Mouse (Mus musculus): Measurements from ENCODE around the gene Hmga1b.
"Not testable (repeated sequence)": the region's sequence is repeated elsewhere in the genome, so short reads cannot be mapped to it uniquely, and the experiment has no call there.

Hmga1b gene

DNA sequence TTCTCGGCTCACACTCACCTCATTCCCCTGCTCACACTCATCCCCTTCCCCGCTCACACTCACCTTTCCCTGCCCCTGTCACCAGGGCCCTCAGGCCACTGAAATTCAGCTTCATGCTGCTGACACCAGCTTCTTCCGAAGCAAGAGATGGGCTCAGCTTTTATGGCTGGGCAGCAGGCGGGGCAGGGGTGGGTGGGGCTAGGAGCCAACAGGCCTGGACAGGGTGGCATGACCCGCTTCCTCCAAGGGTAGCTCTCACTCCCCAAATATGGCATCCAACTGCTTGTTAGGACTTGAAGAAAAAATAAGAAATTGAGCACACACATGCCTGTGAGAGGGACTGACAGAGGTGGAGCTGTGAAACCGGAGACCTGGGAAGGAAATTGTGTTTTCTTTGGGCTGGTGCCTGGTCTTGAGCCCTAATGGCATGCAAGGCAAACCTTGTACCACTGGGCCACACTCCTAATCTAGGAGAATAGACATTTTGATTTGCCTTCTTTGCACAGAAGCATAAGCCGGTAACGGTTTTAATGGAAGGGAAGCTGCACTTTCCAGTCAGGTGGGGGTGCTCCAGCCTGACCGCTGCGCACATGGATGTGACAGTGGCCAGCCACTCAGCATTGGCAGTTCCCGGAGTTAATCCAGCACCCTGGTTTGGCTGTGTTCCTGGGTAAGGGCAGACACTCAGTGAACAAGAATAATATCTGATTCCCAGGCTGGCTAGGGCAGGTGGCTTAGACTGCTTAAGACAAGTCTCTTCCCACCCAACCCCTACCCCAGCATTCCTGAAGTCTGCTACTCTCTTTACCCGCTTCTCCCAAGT lies 30.5 kb upstream of the Hmga1b start, which contains the start of gene Cbr2:
Cbr2 (minus strand) TSS at position 257 of the 823 bp plus-strand sequence.
- no peak for DNase-seq

DNA sequence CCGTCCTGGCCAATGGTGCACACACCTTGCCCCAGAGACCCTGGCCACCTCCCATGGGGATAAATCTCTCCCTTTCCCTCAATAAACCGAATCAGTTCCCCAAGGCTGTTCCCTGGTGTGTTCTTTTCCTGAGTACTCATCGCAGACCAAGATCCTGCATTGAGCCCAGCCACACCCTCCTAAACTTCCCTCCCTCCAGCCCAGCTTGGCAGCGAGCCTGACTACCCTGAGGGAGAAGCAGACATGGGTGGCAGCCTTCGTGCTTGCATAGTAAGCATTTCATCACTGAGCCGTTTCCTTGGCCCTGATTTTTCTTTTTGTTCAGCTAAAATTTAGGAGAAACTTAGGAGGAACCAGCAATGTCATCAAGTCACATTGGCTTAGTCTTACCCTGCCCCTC lies 29.1 kb upstream of the Hmga1b start:
- DNase-seq, result peak; percentile 9 to 21

DNA sequence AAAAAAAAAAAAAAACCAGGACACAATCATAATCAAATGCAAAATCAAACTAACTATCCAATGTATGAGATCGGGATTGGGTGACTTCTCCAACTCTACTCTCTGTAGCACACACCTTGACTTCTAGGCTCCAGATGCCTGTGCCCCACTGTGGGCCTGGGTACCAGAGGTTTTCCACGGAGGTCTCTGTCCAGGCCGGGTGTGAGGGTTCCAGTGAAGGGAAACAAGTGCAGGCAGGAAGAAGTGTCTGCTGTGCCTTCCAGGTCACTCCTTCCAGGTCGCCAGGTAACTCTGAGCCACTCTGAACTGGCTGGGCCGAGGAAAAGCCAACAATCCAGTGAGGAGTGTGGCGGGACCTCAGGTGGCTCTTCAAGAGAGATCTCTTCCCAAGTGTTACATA lies 26.2 kb upstream of the Hmga1b start:
- DNase-seq, result no peak

DNA sequence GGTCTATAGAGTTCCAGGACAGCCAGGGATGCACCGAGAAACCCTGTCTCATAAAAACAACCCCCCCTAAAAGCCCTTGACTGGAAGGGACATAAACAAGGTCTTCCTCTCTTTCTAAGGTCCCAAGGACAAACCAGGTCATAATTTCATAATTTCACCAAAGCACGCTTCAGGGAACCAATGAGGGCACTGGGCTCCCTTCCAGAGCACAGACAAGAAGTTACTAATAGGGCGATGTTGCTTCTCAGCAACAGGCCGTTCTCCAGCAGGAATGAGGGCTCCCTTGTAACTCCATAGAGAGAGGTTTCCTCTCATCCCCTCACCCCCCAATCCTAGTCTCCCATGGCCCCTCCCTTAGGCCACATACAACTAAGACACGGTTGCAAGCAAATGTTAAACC lies 21.6 kb upstream of the Hmga1b start:
- no peak for DNase-seq

DNA sequence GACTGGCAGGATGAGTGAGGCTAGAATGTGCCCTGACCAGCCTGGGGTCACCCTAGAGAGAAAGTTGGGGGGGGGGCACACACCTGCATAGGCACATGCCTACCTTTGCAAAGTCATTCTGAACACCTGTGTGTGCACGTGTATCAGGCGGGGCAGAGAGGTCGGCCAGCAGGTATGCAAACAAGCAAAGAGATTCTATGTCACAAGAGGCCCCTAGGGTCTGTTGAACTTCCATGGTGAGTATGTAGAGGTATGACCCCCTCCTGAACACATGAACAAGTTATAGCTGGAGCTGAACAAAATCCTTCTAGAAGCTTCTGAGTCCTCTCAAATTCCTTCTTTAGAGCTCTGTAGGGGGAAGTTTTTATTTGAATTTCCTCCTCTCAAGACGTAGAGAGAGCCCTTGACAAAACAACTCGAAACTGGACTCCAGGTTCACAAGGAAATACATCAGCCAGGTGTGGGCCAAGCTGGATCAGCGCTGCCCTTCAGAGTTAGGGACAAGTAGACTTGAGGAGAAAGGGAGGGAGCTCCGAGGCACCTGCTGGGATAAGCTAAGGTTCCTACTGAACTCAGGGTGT lies 18.4 kb upstream of the Hmga1b start:
- DNase-seq, result no peak

DNA sequence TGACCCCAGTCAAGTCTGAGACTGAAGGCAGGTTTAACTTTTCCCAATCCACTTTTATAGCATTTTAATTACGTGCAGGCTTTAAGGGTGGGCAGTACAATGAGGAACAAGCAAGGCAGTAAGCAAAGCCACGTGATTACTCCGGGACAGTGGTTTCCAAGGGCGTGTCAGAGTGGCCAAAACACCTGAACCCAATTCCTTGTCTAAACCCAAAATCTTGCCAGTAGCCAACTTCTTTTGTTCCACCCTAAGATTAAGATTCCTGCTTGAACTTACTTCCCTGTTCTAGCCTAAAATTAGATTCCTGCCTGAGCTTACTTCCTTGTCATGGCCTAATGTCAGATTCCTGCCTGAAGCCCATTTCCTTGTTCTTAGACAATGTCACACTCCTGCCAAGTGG lies 14.6 kb upstream of the Hmga1b start:
- no peak for DNase-seq

DNA sequence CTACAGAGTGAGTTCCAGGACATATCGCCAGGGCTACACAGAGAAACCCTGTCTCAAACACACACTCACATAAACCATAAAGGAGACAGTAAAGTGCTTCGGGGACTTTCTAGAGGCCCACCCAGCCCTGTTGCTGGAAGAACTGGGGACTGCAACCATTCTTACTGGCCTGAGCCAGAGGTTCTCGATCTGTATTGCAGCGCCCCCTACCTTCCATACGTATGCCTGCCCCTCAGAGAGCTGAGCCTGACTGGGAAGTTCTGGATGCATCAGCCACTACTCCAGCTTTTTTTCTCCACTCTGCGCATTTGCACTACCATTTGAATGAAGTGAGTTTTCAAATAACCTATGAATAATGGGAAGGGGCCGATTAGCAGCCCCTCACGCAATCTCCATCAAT lies 13.2 kb upstream of the Hmga1b start:
- peak; percentile 43 to 44 for DNase-seq

DNA sequence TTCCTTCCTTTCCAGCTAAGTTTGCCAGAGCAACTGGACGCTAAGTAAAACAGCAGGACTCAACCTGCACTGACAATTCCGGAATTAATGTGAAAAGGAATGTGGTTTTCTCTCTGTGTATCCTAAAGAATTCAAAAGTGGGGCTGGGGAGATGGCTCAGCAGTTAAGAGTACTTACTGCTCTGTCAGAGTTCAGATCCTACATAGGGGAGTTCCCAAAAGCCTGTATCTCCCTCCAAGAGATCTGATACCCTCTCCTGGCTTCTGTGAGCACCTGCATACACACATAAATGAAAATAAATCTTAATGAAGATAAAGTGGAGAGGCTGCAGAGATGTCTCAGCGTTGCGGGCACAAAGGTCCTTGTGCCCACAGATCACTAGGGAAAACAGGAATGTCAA lies 11.0 kb upstream of the Hmga1b start:
- DNase-seq, result no peak

DNA sequence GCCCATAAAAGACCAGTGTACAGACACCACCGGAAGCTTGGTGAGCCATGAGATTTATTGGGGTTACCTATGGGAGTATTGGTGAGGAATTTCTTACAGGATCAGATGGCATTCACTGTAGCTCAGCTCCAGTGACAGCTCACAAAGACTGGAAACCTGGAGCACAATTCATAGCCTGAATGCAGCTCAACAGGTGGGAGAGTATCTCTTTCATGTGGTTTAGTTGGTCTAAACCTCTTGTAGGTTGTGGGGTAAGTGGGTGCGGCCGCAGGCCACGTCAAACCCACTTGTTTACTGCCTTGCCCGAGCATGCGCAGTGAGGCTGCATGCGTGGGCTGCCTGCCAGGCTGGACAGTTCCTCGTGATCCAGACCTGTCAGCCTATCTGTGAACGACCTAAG lies 2.4 kb upstream of the Hmga1b start:
- no peak for DNase-seq

DNA sequence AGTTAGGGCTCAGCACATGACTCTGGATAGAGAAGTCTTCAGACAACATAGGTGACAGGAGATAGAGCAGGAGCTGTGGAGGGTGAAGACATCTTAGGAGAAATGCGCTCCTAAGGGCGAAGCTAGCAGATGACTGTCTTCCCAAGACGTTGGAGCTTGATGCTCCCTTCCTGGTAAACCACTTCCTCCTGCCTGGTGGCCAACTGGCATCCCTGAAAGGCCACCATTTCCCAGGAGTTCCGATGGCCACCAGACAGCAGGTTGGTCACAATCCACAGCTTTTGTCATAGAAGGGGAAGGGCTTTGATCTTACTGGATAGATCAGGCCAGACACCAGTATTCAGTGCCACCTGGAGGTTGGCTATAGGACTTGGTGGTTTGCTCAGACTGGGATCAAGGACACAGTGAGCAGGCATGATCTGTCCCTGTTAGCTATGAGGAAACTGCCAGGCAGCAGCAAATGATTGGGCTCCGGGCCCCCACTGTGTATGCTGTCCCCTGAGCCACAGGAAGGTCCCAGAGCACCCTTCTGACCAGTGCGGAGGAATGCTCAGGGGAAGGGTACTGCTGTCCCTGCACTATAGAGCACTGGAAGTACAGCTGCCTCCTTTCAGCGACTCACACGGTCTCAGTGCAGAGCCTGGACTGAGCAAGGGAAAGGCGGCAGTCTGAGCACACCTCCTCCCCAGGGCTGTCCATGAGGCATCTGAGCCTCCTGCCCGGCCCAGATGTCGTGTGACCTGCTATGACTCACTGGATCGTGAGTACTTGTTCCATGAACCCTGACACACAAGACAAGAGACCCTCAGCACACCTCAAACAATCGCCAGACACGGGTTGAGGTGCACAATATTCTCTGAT lies 553 bp upstream of the Hmga1b start:
- no peak for DNase-seq

DNA sequence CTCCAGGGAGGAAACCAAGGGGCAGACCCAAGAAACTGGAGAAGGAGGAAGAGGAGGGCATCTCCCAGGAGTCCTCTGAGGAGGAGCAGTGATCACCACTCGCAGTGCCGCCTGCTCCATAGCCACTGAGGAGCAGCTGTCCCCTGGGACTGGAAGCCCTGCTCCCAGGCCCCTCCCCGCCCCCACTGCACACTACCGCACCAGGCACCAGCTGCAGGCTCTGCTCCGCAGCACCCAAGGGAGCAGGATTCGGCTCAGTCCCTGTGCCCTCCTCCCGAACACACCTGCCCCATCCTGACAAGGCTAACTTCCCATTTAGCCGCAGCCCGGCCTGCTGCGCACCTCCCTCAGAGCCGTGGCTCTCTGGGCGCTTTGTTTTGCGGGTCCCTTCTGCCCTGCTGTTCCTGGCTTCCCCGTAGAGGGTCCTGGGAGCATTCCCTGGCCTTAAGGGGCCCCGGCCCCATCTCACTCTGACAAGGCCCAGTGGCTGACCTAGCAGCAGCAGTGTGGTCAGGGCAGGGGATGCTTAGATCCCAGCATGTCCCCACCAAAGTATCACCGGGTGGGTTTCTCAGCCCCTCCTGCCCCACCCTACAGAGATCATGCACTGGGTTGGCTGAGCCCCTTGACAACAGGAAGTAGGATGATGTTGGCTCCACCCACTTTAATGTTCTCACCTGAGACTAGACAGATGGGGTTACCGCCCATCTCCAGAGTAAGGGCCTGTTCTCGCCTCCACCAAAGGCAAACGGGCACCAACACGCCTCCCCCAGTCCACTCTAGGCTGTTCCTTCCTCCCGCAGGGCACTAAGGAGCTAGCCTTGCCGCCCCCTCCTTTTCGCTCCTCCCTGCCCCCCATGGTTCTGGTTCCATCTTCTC lies 766 bp downstream of the Hmga1b start:
- not testable (repeated sequence) for DNase-seq

DNA sequence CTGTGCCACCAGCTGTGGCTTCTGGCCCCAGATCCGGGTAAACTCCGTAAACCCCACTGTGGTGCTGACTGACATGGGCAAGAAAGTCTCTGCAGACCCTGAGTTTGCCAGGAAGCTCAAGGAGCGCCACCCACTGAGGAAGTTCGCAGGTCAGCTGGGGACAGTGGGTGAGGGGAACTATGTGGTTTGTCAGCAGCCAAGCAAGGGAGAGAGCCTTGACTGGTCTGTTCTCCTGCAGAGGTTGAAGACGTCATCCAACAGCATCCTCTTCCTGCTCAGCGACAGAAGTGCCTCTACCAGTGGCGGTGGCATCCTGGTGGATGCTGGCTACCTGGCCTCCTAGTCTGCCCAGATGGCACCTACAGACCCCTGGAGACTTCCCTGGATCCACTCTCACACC lies 4.4 kb downstream of the Hmga1b start:
- not testable (repeated sequence) for DNase-seq

DNA sequence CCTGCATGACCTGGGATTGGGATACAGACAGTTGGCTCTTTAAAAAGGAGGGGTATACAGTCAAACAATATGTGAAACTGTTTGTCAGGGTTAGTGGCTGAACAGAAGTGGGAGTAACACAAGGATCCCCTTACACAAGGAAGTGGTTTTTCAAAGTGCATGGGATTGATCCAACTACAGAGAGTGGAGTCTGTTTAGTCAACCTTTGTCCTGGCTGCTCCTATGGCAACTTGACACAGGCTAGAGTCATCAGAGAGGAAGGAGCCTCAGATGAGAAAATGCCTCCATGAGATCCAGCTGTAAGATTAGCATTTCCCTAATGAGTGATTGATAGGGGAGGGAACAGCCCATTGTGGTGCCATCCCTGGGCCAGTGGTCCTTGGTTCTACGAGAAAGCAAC lies 5.6 kb downstream of the Hmga1b start:
- no peak for DNase-seq

DNA sequence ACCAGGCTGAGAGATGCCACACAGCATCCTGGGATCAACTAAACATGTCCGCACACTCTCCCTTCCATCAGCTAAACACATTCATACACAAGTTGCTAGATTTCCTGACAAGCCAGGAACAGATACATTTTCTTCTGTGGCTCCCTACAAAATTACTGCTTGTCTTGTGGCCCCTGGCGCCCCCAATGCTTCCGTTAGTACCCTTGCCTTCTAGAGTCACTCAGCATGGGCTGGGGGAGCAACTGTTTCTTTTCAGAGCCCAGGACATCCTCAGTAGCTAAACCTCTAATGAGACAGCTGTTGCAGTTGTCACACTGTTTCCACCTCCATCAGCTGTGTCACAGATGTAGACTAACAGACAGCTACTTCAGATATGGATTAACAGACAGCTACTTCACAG lies 10.2 kb downstream of the Hmga1b start:
- no peak for DNase-seq

DNA sequence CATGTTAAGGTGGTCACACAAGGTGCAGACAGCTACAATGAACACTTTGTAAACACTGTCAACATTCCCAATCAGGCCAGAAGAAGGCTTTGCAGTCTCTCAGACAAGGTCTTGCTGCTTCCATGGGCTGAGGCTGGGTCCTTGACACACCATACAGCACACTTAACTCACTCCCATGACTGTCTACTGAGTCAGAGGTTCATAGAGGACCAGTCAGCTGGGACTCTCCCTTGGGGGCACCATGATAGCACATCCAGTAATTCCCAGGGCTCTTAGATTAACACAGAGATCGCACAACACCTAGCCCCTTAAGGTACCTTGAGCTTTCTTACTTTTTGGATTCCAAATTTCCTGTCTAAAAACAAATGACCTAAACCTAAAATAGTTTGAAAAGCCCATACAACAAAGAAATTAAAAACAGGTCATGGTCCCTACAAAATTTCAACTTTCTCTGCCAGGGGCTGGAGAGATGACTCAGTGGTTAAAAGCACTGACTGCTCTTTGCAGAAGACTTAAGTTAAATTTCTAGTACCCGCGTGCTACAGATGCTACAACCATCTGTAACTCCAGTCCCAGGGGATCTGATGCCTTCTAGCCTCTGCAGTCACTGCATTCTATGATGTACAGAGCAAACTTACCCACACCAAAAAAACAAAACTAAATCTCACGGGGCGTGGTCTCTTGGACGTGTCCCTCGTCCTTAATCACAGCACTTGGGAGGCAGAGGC lies 11.0 kb downstream of the Hmga1b start:
- no peak for DNase-seq

DNA sequence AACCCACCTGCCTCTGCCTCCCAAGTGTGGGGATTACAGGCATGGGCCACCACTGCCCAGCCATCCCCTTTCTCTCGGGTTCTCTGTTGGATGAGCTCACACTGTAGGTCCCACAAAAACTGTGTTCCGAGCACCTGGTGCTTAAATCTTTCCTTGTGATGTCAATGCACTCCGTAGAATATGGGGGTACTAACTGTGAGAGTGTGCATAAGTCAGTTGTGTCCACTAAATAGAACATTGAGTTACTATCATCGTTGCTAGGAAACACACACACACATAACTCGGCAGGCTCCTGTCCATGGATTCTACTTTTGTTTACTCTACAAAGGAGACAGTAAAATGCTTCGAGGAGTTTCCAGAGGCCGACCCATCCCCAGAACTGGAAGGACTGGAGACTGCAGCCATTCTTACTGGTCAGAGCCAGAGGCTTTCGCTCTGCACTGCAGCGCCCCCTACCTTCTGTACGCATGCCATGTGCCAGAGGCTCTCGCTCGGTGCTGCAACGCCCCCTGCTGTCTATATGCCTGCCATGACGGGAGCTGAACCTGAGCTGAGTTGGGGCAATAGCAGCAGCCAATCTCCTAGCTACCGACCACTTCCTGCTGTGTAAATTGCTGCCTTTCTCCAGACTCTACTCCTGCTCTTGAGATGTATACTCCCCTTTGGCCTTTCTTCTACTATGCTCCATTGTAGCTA lies 13.3 kb downstream of the Hmga1b start:
- DNase-seq, result peak; percentile 99 to 100

DNA sequence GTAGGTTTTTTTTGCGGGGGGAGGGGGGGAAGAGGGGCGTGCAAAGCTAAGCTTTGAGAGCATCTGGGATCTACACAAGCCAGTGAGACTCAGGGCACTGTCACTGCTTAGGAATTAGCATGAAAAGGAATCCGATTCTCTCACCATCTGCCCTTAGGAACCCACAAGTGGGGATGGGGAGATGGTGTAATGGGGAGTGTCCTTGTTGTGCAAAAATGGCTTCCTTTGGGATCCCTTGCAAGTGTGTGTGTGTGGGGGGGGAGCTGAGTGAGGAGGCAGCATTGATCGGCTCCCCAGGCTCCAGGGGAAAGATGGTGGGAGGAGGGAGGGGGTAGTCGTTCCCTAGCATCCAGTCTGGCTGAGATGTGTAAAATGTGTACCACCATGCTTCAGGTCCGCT lies 14.5 kb downstream of the Hmga1b start:
- peak in 1 of 2 experiments; percentile 8 for DNase-seq

DNA sequence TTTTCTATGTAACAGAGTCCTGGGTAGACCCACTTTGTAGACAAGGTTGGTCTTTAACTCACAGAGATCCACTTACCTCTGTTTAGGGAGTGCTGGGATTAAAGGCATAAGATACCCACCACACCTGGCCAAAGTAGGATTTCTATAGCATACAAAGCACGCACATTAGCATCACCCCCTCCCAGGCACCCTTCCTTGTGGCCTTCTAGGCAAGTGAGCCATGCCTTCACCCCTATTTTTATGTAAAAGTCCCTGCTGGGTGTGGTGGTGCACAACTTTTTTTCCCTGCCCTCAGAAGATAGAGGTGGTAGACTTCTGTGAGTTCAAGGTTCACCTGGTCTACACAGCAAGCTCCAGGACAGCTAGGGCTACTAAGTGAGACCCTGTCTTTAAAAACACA lies 17.3 kb downstream of the Hmga1b start:
- no peak for DNase-seq

DNA sequence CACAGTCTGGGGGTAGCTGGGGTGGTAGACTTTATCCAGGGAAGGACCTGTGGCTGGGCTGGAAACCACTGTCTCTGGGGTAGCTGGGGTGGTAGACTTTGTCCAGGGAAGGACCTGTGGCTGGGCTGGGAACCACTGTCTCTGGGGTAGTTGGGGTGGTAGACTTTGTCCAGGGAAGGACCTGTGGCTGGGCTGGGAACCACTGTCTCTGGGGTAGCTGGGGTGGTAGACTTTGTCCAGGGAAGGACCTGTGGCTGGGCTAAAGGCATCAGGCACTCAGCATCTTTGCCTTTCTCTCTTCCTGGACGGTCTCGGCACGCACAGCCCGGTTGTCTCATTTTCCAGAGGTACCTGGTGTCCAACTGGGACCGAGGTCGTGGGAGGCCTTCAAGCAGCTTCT lies 18.8 kb downstream of the Hmga1b start:
- DNase-seq, result not testable (repeated sequence)

DNA sequence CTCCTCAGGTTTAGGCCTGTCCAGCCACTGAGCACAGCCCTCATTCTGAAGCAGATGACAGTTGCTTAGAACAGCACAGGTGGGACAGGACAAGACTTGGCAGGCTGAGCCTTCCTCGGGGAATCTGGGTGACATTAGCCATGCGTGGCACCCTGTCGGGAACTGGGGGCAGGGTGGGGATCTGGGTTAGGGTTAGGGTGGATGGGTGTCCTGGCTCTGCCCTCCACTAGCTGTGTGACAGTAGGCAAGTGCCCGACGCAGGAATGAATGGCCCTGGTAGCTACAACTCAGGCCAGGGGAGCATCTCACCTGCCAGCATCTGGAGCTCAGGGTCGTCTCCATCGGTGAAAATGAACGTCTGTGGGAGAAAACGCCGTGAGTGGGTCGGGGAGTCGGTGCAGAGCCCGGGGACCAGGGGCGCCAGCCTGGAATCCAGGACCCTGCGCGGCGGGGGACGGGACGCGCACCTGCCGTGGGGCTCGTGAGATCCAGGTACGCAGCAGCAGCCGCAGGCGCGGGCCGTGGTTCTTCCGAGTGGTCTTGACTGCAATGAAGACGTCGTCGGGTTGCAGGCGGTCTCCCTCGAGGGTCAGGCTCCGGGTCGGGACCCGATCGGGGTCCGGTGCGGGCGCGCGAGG lies 21.0 kb downstream of the Hmga1b start:
- DNase-seq, result peak; percentile 46 to 54

Measured in cerebellum, postnatal 10 days (tissue).